Mouse (Mus musculus) forebrain, embryonic 16.5 days (tissue): Measurements from ENCODE around the gene Usf3. TPM values are rescaled to one million over a fixed set of nuclear protein-coding genes. Genes with fewer than 3 reads are reported as not detected.

ENCODE experiments used
- ATAC-seq: fragments of 200-750 bp; cut with Nextera tagmentation; 2 replicates; pipeline ENCODE4 v1.8.0; 2017; ENCODE audit warnings: mild to moderate bottlenecking, moderate library complexity
- H3K27ac ChIP-seq: fragments of 300-500 bp; sonication (generic); 2 replicates; pipeline ENCODE4 v1.5.1; 2014; ENCODE audit warnings: low read length, control low read depth
- H3K27me3 ChIP-seq: fragments of 300-500 bp; sonication (generic); replicated peaks from 2 replicates; pipeline ENCODE4 v1.6.1; 2014; ENCODE audit warnings: low read length; ENCODE audit not compliant: control insufficient read depth, insufficient read depth
- H3K36me3 ChIP-seq: fragments of 300-500 bp; sonication (generic); 2 replicates; pipeline ENCODE4 v1.6.1; 2014; ENCODE audit not compliant: control insufficient read depth, insufficient read depth
- H3K4me1 ChIP-seq: fragments of 300-500 bp; sonication (generic); replicated peaks from 2 replicates; pipeline ENCODE4 v1.6.1; 2014; ENCODE audit warnings: low read length; ENCODE audit not compliant: control insufficient read depth, insufficient read depth
- H3K4me2 ChIP-seq: fragments of 300-500 bp; sonication (generic); 2 replicates; pipeline ENCODE4 v1.6.1; 2014; ENCODE audit warnings: mild to moderate bottlenecking, low read length, control low read depth
- H3K4me3 ChIP-seq: fragments of 300-500 bp; sonication (generic); replicated peaks from 2 replicates; pipeline ENCODE4 v1.5.1; 2014; ENCODE audit warnings: mild to moderate bottlenecking, low read length, control low read depth
- H3K9ac ChIP-seq: fragments of 300-500 bp; sonication (generic); replicated peaks from 2 replicates; pipeline ENCODE4 v1.6.1; 2014; ENCODE audit warnings: low read depth, low read length, control low read depth
- H3K9me3 ChIP-seq: fragments of 300-500 bp; sonication (generic); 2 replicates; pipeline ENCODE4 v1.6.1; 2016; ENCODE audit warnings: low read length; ENCODE audit not compliant: control insufficient read depth
- WGBS: fragments of 180-500 bp; shearing (Covaris S2); extraction: QIAGEN DNeasy Blood & Tissue Kit; methylation state at CpG from one replicate; pipeline ENCODE4 v1.1.7; 2014; 5-methylcytosine and 5-hydroxymethylcytosine counted together
- polyA plus RNA-seq: library from polyadenylated mRNA; unstranded; fragments of >200 nt; fragmentation: Nextera tagmentation; extraction: Ambion mirVana; gene quantifications from 2 replicates; pipeline ENCODE4 v1.2.1, GENCODE M21; 2015

The Usf3 gene
- polyA plus RNA-seq, 1 experiment from 2014 or later: 3.3 TPM

DNA sequence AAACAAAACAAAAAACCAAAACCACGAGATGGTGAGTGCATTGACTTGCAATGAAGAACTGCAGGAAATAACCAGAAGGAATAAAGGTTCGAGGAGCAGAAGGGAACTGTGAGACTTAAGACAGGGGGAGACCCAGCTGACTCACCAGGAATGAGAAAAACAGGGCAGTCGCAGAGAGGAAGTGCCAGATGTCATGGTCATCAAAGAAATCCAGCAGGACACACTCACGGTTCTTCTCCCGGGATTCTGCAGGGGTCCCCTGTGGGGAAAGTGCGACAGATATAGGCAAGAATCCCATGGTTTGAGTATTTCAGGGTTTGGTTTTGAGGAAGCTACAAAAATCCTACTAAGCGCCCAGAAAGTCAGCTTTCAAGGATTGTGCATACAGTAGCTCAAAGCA, 70.3 kb downstream of the Usf3 start:
- H3K4me3 ChIP-seq: no peak overlapping the region
- ATAC-seq: no peak
- WGBS: 89% methylated on average over 7 of the region's 7 CpGs

DNA sequence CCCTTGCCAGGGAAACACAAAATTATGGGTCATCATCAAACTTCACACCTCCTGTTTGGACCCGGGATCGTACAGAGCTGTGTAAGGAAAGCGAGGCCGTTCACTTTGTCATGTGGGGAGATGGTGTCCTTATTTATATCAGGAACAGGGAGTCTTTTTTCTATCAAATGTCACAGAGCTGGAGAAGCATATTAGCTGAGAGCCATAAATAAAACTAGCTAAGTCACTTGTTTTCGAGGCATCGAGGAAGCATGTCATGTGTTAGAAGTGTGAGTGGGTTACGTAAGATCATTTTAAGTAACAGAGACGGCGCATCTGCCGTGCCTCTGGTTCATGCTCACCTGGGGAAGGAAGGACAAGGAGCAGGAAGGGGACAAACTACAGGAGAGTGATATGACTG, 76.9 kb downstream of the Usf3 start:
- Histone ChIP-seq H3K4me1 (no peaks in the 10 kb centered on the region), H3K9me3 (no peaks in the 10 kb centered on the region), H3K4me3 (no peak overlapping the region), H3K4me2 (no peak overlapping the region), H3K9ac (no peak overlapping the region), H3K36me3 (no peaks in the 10 kb centered on the region), H3K27ac (no peak overlapping the region), H3K27me3 (no peaks in the 10 kb centered on the region)
- no peak for ATAC-seq
- 95% methylated on average over 10 of the region's 10 CpGs for WGBS

More for the DNA sequence above, 70.3 kb downstream of the Usf3 start:
- H3K36me3 ChIP-seq: no peaks in the 10 kb centered on the region
- no peaks in the 10 kb centered on the region for H3K27me3 ChIP-seq
- no peak overlapping the region for H3K9ac ChIP-seq
- H3K4me1 ChIP-seq: no peaks in the 10 kb centered on the region
- H3K4me2 ChIP-seq: no peak overlapping the region
- H3K9me3 ChIP-seq: no peaks in the 10 kb centered on the region
- no peak overlapping the region for H3K27ac ChIP-seq

GRCm38 (mm10) chr16:44252735-44253134, 79.7 kb downstream of the Usf3 start:
- H3K4me1 ChIP-seq: no peaks in the 10 kb centered on the region
- no peak overlapping the region for H3K4me3 ChIP-seq
- no peaks in the 10 kb centered on the region for H3K27me3 ChIP-seq
- no peak overlapping the region for H3K27ac ChIP-seq
- H3K4me2 ChIP-seq: no peak overlapping the region
- no peaks in the 10 kb centered on the region for H3K9me3 ChIP-seq
- no peak overlapping the region for H3K9ac ChIP-seq
- WGBS: 93% methylated on average over 3 of the region's 3 CpGs
- no peaks in the 10 kb centered on the region for H3K36me3 ChIP-seq
- no peak for ATAC-seq

GRCm38 (mm10) chr16:44253797-44254634, 81.0 kb downstream of the Usf3 start:
- H3K36me3 ChIP-seq: no peaks in the 10 kb centered on the region
- H3K27ac ChIP-seq: no peak overlapping the region
- WGBS: 73% methylated on average over 7 of the region's 7 CpGs
- H3K9me3 ChIP-seq: no peaks in the 10 kb centered on the region
- no peaks in the 10 kb centered on the region for H3K4me1 ChIP-seq
- ATAC-seq: no peak
- H3K4me3 ChIP-seq: no peak overlapping the region
- H3K27me3 ChIP-seq: no peaks in the 10 kb centered on the region
- no peak overlapping the region for H3K4me2 ChIP-seq
- H3K9ac ChIP-seq: no peak overlapping the region

DNA sequence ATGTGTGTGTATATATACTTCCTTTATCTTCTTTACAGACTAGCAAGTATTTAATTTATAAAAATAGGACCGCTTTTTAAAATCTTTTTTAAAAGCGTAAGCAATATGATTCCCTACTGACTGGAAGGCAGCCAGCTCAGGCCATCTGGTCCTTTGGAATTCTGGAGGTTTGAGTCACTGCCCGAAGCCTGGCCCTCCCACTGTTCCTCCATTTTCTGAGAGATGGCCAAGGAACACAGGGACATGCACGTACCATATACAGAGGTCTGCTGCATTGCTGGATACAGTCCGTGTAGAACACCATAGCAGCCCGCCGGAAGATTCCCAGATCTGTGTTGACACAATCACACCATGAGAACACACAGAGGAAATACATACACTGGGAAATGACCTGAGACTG, 81.7 kb downstream of the Usf3 start:
- no peak for ATAC-seq

DNA sequence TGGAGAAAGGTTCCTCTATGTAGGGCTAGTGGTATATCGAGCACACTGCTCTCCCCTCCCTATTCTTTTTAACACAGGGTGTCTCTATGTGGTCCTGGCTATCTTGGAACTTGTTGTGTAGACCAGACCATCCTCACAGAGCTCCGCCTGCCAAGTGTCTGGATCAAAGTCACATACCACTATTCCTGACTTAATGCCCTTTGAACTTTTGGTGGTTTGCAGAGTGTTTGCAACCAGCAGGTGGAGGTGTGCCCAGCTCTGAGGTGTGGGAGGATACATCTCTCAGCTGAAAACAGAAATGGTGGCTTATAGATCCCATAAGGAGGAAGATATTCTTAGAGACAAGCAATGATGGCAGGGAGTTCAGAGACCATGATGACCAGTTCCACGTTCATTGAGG, 84.4 kb downstream of the Usf3 start:
- Histone ChIP-seq H3K36me3 (no peaks in the 10 kb centered on the region), H3K4me3 (no peak overlapping the region), H3K4me1 (no peaks in the 10 kb centered on the region), H3K4me2 (no peak overlapping the region), H3K9ac (no peak overlapping the region), H3K27ac (no peak overlapping the region), H3K27me3 (no peaks in the 10 kb centered on the region), H3K9me3 (no peaks in the 10 kb centered on the region)
- 87% methylated on average over 3 of the region's 3 CpGs for WGBS
- no peak for ATAC-seq

More for the DNA sequence above, 81.7 kb downstream of the Usf3 start:
- H3K27ac ChIP-seq: no peak overlapping the region
- no peak overlapping the region for H3K4me3 ChIP-seq
- H3K27me3 ChIP-seq: no peaks in the 10 kb centered on the region
- WGBS: 66% methylated on average over 7 of the region's 7 CpGs
- H3K36me3 ChIP-seq: no peaks in the 10 kb centered on the region
- no peaks in the 10 kb centered on the region for H3K4me1 ChIP-seq
- H3K9me3 ChIP-seq: no peaks in the 10 kb centered on the region
- no peak overlapping the region for H3K9ac ChIP-seq
- no peak overlapping the region for H3K4me2 ChIP-seq

DNA sequence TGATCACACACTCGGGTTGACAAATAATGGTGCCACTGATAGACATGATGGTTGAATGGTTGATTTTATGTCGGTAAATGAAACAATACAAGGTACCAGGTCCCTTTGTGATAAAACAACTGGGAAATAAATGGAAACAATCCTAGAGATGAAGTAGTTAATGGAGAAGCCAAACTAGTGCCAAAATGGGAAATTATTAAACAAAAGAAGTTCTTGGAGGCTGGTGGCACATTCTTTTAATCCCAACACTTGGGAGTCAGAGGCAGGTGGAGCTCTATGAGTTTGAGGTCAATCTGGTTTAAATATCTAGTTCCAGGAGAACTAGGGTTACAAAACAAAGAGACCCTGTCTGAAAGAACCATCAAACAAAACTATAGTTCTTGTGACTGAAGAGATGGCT, 91.9 kb downstream of the Usf3 start:
- 46% methylated on average over 2 of the region's 2 CpGs for WGBS

GRCm38 (mm10) chr16:44265562-44265961, 92.5 kb downstream of the Usf3 start:
- Histone ChIP-seq H3K9ac (no peak overlapping the region), H3K27ac (no peak overlapping the region), H3K9me3 (no peaks in the 10 kb centered on the region), H3K4me3 (no peak overlapping the region), H3K27me3 (no peaks in the 10 kb centered on the region), H3K36me3 (no peaks in the 10 kb centered on the region), H3K4me2 (no peak overlapping the region), H3K4me1 (no peaks in the 10 kb centered on the region)
- WGBS: 90% methylated on average over 6 of the region's 6 CpGs
- no peak for ATAC-seq

More for the DNA sequence above, 91.9 kb downstream of the Usf3 start:
- no peaks in the 10 kb centered on the region for H3K9me3 ChIP-seq
- ATAC-seq: no peak
- no peak overlapping the region for H3K27ac ChIP-seq
- H3K27me3 ChIP-seq: no peaks in the 10 kb centered on the region
- H3K36me3 ChIP-seq: no peaks in the 10 kb centered on the region
- H3K4me3 ChIP-seq: no peak overlapping the region
- H3K4me1 ChIP-seq: no peaks in the 10 kb centered on the region
- no peak overlapping the region for H3K4me2 ChIP-seq
- H3K9ac ChIP-seq: no peak overlapping the region

GRCm38 (mm10) chr16:44268541-44269215, 95.6 kb downstream of the Usf3 start:
- Histone ChIP-seq H3K36me3 (no peaks in the 10 kb centered on the region), H3K27ac (no peak overlapping the region), H3K9ac (no peak overlapping the region), H3K4me3 (no peak overlapping the region), H3K9me3 (no peaks in the 10 kb centered on the region), H3K27me3 (no peaks in the 10 kb centered on the region), H3K4me2 (no peak overlapping the region), H3K4me1 (no peaks in the 10 kb centered on the region)
- WGBS: 90% methylated on average over 7 of the region's 7 CpGs
- no peak for ATAC-seq
